Mouse (Mus musculus): ENCODE results near the gene Nexn. TPM values are rescaled to one million over a fixed set of nuclear protein-coding genes. Genes with fewer than 3 reads are reported as not detected.

Nexn gene
- polyA plus RNA-seq, 1 experiment from 2014 or later = 1.8 TPM

GRCm38 (mm10) chr3:152300376-152301337 is 34.5 kb upstream of the Nexn start:
- no peak for ATAC-seq
- H3K9ac ChIP-seq (ENCODE audit: low read depth, low read length) = no peak overlapping the region
- no peak overlapping the region for H3K4me3 ChIP-seq (ENCODE audit: low read depth, low read length)
- H3K27ac ChIP-seq (ENCODE audit: low read length) = no peak overlapping the region
- H3K9me3 ChIP-seq (replicated peaks; ENCODE audit: control insufficient read depth, low read length, poor library complexity, severe bottlenecking) = no peaks in the 10 kb centered on the region
- H3K36me3 ChIP-seq (ENCODE audit: control insufficient read depth, insufficient read depth, low read length) = peaks cover 7% of the 10 kb centered on the region; the same call in 1 of the 2 replicates
- 93% methylated on average over 14 of the region's 14 CpGs for WGBS
- no peak overlapping the region for H3K4me2 ChIP-seq (ENCODE audit: low read length)
- no peaks in the 10 kb centered on the region for H3K4me1 ChIP-seq (ENCODE audit: control insufficient read depth, insufficient read depth, low read length)
- H3K27me3 ChIP-seq (ENCODE audit: control insufficient read depth, insufficient read depth, low read depth, low read length) = no peaks in the 10 kb centered on the region

- Histone ChIP-seq H3K4me2 (ENCODE audit: low read length) (no peak overlapping the region), H3K9me3 (replicated peaks; ENCODE audit: control insufficient read depth, low read length, poor library complexity, severe bottlenecking) (no peaks in the 10 kb centered on the region), H3K9ac (ENCODE audit: low read depth, low read length) (no peak overlapping the region), H3K4me1 (ENCODE audit: control insufficient read depth, insufficient read depth, low read length) (no peaks in the 10 kb centered on the region), H3K27me3 (ENCODE audit: control insufficient read depth, insufficient read depth, low read depth, low read length) (no peaks in the 10 kb centered on the region), H3K4me3 (ENCODE audit: low read depth, low read length) (no peak overlapping the region), H3K36me3 (ENCODE audit: control insufficient read depth, insufficient read depth, low read length) (peaks cover 10% of the 10 kb centered on the region), H3K27ac (ENCODE audit: low read length) (no peak overlapping the region)
- WGBS = 97% methylated on average over 5 of the region's 5 CpGs
- ATAC-seq = no peak
Measured at GRCm38 (mm10) chr3:152295896-152296295, 29.7 kb upstream of the Nexn start.

GRCm38 (mm10) chr3:152294400-152294799 is 28.2 kb upstream of the Nexn start:
- Histone ChIP-seq H3K4me2 (ENCODE audit: low read length) (no peak overlapping the region), H3K4me3 (ENCODE audit: low read depth, low read length) (no peak overlapping the region), H3K27me3 (ENCODE audit: control insufficient read depth, insufficient read depth, low read depth, low read length) (no peaks in the 10 kb centered on the region), H3K27ac (ENCODE audit: low read length) (no peak overlapping the region), H3K36me3 (ENCODE audit: control insufficient read depth, insufficient read depth, low read length) (peaks cover 17% of the 10 kb centered on the region), H3K9ac (ENCODE audit: low read depth, low read length) (no peak overlapping the region), H3K4me1 (ENCODE audit: control insufficient read depth, insufficient read depth, low read length) (no peaks in the 10 kb centered on the region), H3K9me3 (replicated peaks; ENCODE audit: control insufficient read depth, low read length, poor library complexity, severe bottlenecking) (no peaks in the 10 kb centered on the region)
- WGBS = 82% methylated on average over 3 of the region's 3 CpGs
- no peak for ATAC-seq

GRCm38 (mm10) chr3:152293530-152294181 is 27.5 kb upstream of the Nexn start:
- Histone ChIP-seq H3K9ac (ENCODE audit: low read depth, low read length) (no peak overlapping the region), H3K36me3 (ENCODE audit: control insufficient read depth, insufficient read depth, low read length) (peaks cover 19% of the 10 kb centered on the region), H3K4me2 (ENCODE audit: low read length) (no peak overlapping the region), H3K4me1 (ENCODE audit: control insufficient read depth, insufficient read depth, low read length) (no peaks in the 10 kb centered on the region), H3K27ac (ENCODE audit: low read length) (no peak overlapping the region), H3K9me3 (replicated peaks; ENCODE audit: control insufficient read depth, low read length, poor library complexity, severe bottlenecking) (no peaks in the 10 kb centered on the region), H3K27me3 (ENCODE audit: control insufficient read depth, insufficient read depth, low read depth, low read length) (no peaks in the 10 kb centered on the region), H3K4me3 (ENCODE audit: low read depth, low read length) (no peak overlapping the region)
- ATAC-seq = no peak
- 91% methylated on average over 13 of the region's 13 CpGs for WGBS

GRCm38 (mm10) chr3:152291895-152292294 is 25.7 kb upstream of the Nexn start:
- 92% methylated on average over 6 of the region's 6 CpGs for WGBS
- Histone ChIP-seq H3K4me3 (ENCODE audit: low read depth, low read length) (no peak overlapping the region), H3K36me3 (ENCODE audit: control insufficient read depth, insufficient read depth, low read length) (peaks cover 25% of the 10 kb centered on the region), H3K9me3 (replicated peaks; ENCODE audit: control insufficient read depth, low read length, poor library complexity, severe bottlenecking) (no peaks in the 10 kb centered on the region), H3K27ac (ENCODE audit: low read length) (no peak overlapping the region), H3K4me1 (ENCODE audit: control insufficient read depth, insufficient read depth, low read length) (no peaks in the 10 kb centered on the region), H3K27me3 (ENCODE audit: control insufficient read depth, insufficient read depth, low read depth, low read length) (no peaks in the 10 kb centered on the region), H3K4me2 (ENCODE audit: low read length) (no peak overlapping the region), H3K9ac (ENCODE audit: low read depth, low read length) (no peak overlapping the region)
- no peak for ATAC-seq

- WGBS = 88% methylated on average over 17 of the region's 17 CpGs
- no peak overlapping the region for H3K27ac ChIP-seq (ENCODE audit: low read length)
- H3K4me2 ChIP-seq (ENCODE audit: low read length) = no peak overlapping the region
- ATAC-seq = no peak
- H3K9me3 ChIP-seq (replicated peaks; ENCODE audit: control insufficient read depth, low read length, poor library complexity, severe bottlenecking) = no peaks in the 10 kb centered on the region
- H3K36me3 ChIP-seq (ENCODE audit: control insufficient read depth, insufficient read depth, low read length) = peaks cover 31% of the 10 kb centered on the region
- no peaks in the 10 kb centered on the region for H3K27me3 ChIP-seq (ENCODE audit: control insufficient read depth, insufficient read depth, low read depth, low read length)
- no peak overlapping the region for H3K9ac ChIP-seq (ENCODE audit: low read depth, low read length)
- H3K4me1 ChIP-seq (ENCODE audit: control insufficient read depth, insufficient read depth, low read length) = no peaks in the 10 kb centered on the region
- H3K4me3 ChIP-seq (ENCODE audit: low read depth, low read length) = no peak overlapping the region
Measured at GRCm38 (mm10) chr3:152290175-152290798, 24.1 kb upstream of the Nexn start.

GRCm38 (mm10) chr3:152288740-152289139 is 22.6 kb upstream of the Nexn start:
- ATAC-seq = no peak
- H3K9ac ChIP-seq (ENCODE audit: low read depth, low read length) = no peak overlapping the region
- H3K4me1 ChIP-seq (ENCODE audit: control insufficient read depth, insufficient read depth, low read length) = no peaks in the 10 kb centered on the region
- no peaks in the 10 kb centered on the region for H3K9me3 ChIP-seq (replicated peaks; ENCODE audit: control insufficient read depth, low read length, poor library complexity, severe bottlenecking)
- no peak overlapping the region for H3K4me2 ChIP-seq (ENCODE audit: low read length)
- H3K4me3 ChIP-seq (ENCODE audit: low read depth, low read length) = no peak overlapping the region
- H3K27ac ChIP-seq (ENCODE audit: low read length) = no peak overlapping the region
- peaks cover 37% of the 10 kb centered on the region for H3K36me3 ChIP-seq (ENCODE audit: control insufficient read depth, insufficient read depth, low read length)
- WGBS = 77% methylated on average over 4 of the region's 4 CpGs
- no peaks in the 10 kb centered on the region for H3K27me3 ChIP-seq (ENCODE audit: control insufficient read depth, insufficient read depth, low read depth, low read length)

- H3K4me3 ChIP-seq (ENCODE audit: low read depth, low read length) = no peak overlapping the region
- no peaks in the 10 kb centered on the region for H3K9me3 ChIP-seq (replicated peaks; ENCODE audit: control insufficient read depth, low read length, poor library complexity, severe bottlenecking)
- H3K27me3 ChIP-seq (ENCODE audit: control insufficient read depth, insufficient read depth, low read depth, low read length) = no peaks in the 10 kb centered on the region
- H3K9ac ChIP-seq (ENCODE audit: low read depth, low read length) = no peak overlapping the region
- no peak for ATAC-seq
- 98% methylated on average over 5 of the region's 5 CpGs for WGBS
- no peak overlapping the region for H3K27ac ChIP-seq (ENCODE audit: low read length)
- no peaks in the 10 kb centered on the region for H3K4me1 ChIP-seq (ENCODE audit: control insufficient read depth, insufficient read depth, low read length)
- H3K4me2 ChIP-seq (ENCODE audit: low read length) = no peak overlapping the region
- H3K36me3 ChIP-seq (ENCODE audit: control insufficient read depth, insufficient read depth, low read length) = peaks cover 37% of the 10 kb centered on the region
Measured at GRCm38 (mm10) chr3:152288276-152288675, 22.1 kb upstream of the Nexn start.

- Histone ChIP-seq H3K4me1 (ENCODE audit: control insufficient read depth, insufficient read depth, low read length) (no peaks in the 10 kb centered on the region), H3K4me3 (ENCODE audit: low read depth, low read length) (no peak overlapping the region), H3K36me3 (ENCODE audit: control insufficient read depth, insufficient read depth, low read length) (peaks cover 39% of the 10 kb centered on the region), H3K9ac (ENCODE audit: low read depth, low read length) (no peak overlapping the region), H3K27ac (ENCODE audit: low read length) (no peak overlapping the region), H3K9me3 (replicated peaks; ENCODE audit: control insufficient read depth, low read length, poor library complexity, severe bottlenecking) (no peaks in the 10 kb centered on the region), H3K4me2 (ENCODE audit: low read length) (no peak overlapping the region), H3K27me3 (ENCODE audit: control insufficient read depth, insufficient read depth, low read depth, low read length) (no peaks in the 10 kb centered on the region)
- ATAC-seq = no peak
- 82% methylated on average over 9 of the region's 9 CpGs for WGBS
Measured at GRCm38 (mm10) chr3:152287810-152288209, 21.7 kb upstream of the Nexn start.
